In the genomic region with DNA sequence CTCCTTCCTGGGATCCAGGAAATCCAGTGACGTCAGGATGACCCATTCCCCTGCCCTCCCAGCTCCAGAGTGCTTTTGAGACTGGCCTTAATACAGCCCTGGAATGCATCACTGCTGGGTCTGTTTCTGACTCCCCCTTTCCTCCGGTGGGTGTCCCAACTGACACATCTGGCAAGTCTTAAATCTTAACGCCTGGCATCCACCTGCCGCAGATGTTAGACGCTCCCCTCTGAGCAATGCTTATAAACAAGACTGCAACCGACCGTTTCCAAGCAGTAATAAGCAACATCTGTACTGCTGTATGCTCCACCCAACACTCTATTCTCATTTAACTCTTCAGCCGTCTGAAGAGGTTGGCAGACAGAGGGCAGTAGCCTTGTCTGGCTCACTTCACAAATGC, we compare ENCODE assay signal across 24 mouse cellular contexts.
A peak's percentile ranks its signal among the peaks of the same experiment; 100 is the strongest.
DNase-seq lines count a peak whose midpoint lies in the region; ATAC-seq and TF ChIP-seq lines count a peak whose summit lies in the region.
"Had no signal": no experiment of that assay in that cellular context is flagged by ENCODE, and none has a peak within 500 bp of the region (broad histone marks: within the 10 kb centered on the region; RNA-seq: fewer than 3 reads in every experiment).

No protein-coding gene starts in this region.

- H3K4me3 ChIP-seq in midbrain, postnatal 0 days (ENCODE audit: low read depth, low read length) = no peak overlapping the region
- no peak overlapping the region for H3K4me3 ChIP-seq in midbrain, embryonic 15.5 days
- no peak overlapping the region for H3K4me3 ChIP-seq in embryonic facial prominence, embryonic 10.5 days
- H3K4me3 ChIP-seq in midbrain, embryonic 14.5 days (replicated peaks; ENCODE audit: low read depth, low read length) = no peak overlapping the region
- H3K4me3 ChIP-seq: forebrain, embryonic 12.5 days; midbrain, embryonic 10.5 days; neural tube, embryonic 13.5 days had no signal

- 0 out of 2 replicates have a peak, but pooled peaks cover 3% of the 10 kb centered on the region for H3K27me3 ChIP-seq in midbrain, postnatal 0 days (ENCODE audit: insufficient read depth, low read length)
- 0 out of 2 replicates have a peak, but pooled peaks cover 3% of the 10 kb centered on the region for H3K27me3 ChIP-seq in midbrain, embryonic 15.5 days (replicated peaks)
- peaks cover 79% of the 10 kb centered on the region for H3K27me3 ChIP-seq in embryonic facial prominence, embryonic 10.5 days (replicated peaks; ENCODE audit: low read depth, poor library complexity, severe bottlenecking)
- H3K27me3 ChIP-seq in midbrain, embryonic 14.5 days (ENCODE audit: control insufficient read depth, insufficient read depth, low read length) = peaks cover 7% of the 10 kb centered on the region; the same call in 1 of the 2 replicates

- peak; percentile 38 for TF ChIP-seq CTCF in midbrain, postnatal 0 days (IDR thresholded peaks at IDR 0.05)

- WGBS in midbrain, postnatal 0 days = 63% methylated on average over 8 of the region's 8 CpGs
- 70% methylated on average over 8 of the region's 8 CpGs for WGBS in midbrain, embryonic 15.5 days
- 34% methylated on average over 8 of the region's 8 CpGs for WGBS in embryonic facial prominence, embryonic 10.5 days
- 79% methylated on average over 8 of the region's 8 CpGs for WGBS in midbrain, embryonic 14.5 days

- no peaks in the 10 kb centered on the region for H3K9me3 ChIP-seq in midbrain, postnatal 0 days (ENCODE audit: low read length)
- no peaks in the 10 kb centered on the region for H3K9me3 ChIP-seq in midbrain, embryonic 15.5 days
- no peaks in the 10 kb centered on the region for H3K9me3 ChIP-seq in embryonic facial prominence, embryonic 10.5 days
- peaks cover 4% of the 10 kb centered on the region; the same call in 1 of the 2 replicates for H3K9me3 ChIP-seq in midbrain, embryonic 14.5 days (ENCODE audit: control insufficient read depth, low read length)
- H3K9me3 ChIP-seq: forebrain, embryonic 12.5 days; midbrain, embryonic 10.5 days had no signal

- H3K36me3 ChIP-seq in midbrain, postnatal 0 days (ENCODE audit: insufficient read depth, low read length) = no peaks in the 10 kb centered on the region
- H3K36me3 ChIP-seq in midbrain, embryonic 15.5 days (replicated peaks) = no peaks in the 10 kb centered on the region
- H3K36me3 ChIP-seq in embryonic facial prominence, embryonic 10.5 days (replicated peaks) = no peaks in the 10 kb centered on the region
- no peaks in the 10 kb centered on the region for H3K36me3 ChIP-seq in midbrain, embryonic 14.5 days (ENCODE audit: control insufficient read depth, insufficient read depth, low read length)
- H3K36me3 ChIP-seq: forebrain, embryonic 12.5 days; midbrain, embryonic 10.5 days; neural tube, embryonic 13.5 days had no signal

- DNase-seq in midbrain, postnatal 0 days (ENCODE audit: low spot score) = no peak
- DNase-seq in embryonic facial prominence, embryonic 10.5 days (ENCODE audit: low spot score) = peak; percentile 60
- DNase-seq in forelimb bud, embryonic 11.5 days (ENCODE audit: low read depth, low spot score) = peak; percentile 89
- DNase-seq in mesoderm, embryonic 11.5 days (ENCODE audit: low read depth, low spot score) = peak; percentile 63
- DNase-seq in right cerebral cortex, postnatal 10 days (ENCODE audit: low spot score in 2 of 2) = no peak
- no peak for DNase-seq in adrenal gland, postnatal 4 days (ENCODE audit: low spot score in 2 of 2)
- no peak for DNase-seq in midbrain, embryonic 14.5 days
- DNase-seq: adrenal gland, postnatal 10 days; cerebellum, adult 11 months; cerebellum, postnatal 14 days; kidney, adult 11 months; layer of hippocampus, postnatal 36 days; lung, adult 18-20 months; right cerebral cortex, postnatal 14 days; spleen, adult 18-20 months had no signal

- H3K27ac ChIP-seq in midbrain, postnatal 0 days (ENCODE audit: low read depth, low read length) = no peak overlapping the region
- no peak overlapping the region for H3K27ac ChIP-seq in midbrain, embryonic 15.5 days
- no peak overlapping the region for H3K27ac ChIP-seq in embryonic facial prominence, embryonic 10.5 days (replicated peaks)
- H3K27ac ChIP-seq in midbrain, embryonic 14.5 days (replicated peaks; ENCODE audit: low read depth, low read length) = no peak overlapping the region
- H3K27ac ChIP-seq: forebrain, embryonic 12.5 days; hindbrain, embryonic 14.5 days; midbrain, embryonic 10.5 days; neural tube, embryonic 13.5 days had no signal

- no peak overlapping the region for H3K9ac ChIP-seq in midbrain, postnatal 0 days (replicated peaks; ENCODE audit: low read length, poor library complexity, severe bottlenecking)
- no peak overlapping the region for H3K9ac ChIP-seq in midbrain, embryonic 15.5 days
- no peak overlapping the region for H3K9ac ChIP-seq in midbrain, embryonic 14.5 days (replicated peaks; ENCODE audit: low read length)
- H3K9ac ChIP-seq: forebrain, embryonic 12.5 days; hindbrain, embryonic 14.5 days; neural tube, embryonic 13.5 days had no signal

- ATAC-seq in midbrain, postnatal 0 days (ENCODE audit: low FRiP score) = no peak
- no peak for ATAC-seq in midbrain, embryonic 15.5 days (replicated peaks)
- no peak for ATAC-seq in midbrain, embryonic 14.5 days (ENCODE audit: low FRiP score, low TSS enrichment)
- ATAC-seq: activated CD4-positive, CD25-positive, alpha-beta regulatory T cell, adult 4 months; CD4-positive, CD25-positive, alpha-beta regulatory T cell, adult 4 months had no signal

- H3K4me2 ChIP-seq in midbrain, postnatal 0 days (ENCODE audit: low read depth, low read length, poor library complexity, severe bottlenecking) = no peak overlapping the region
- no peak overlapping the region for H3K4me2 ChIP-seq in midbrain, embryonic 15.5 days
- H3K4me2 ChIP-seq in midbrain, embryonic 14.5 days (ENCODE audit: low read length) = no peak overlapping the region
- H3K4me2 ChIP-seq: forebrain, embryonic 12.5 days; heart, embryonic 11.5 days; hindbrain, embryonic 14.5 days; liver, embryonic 11.5 days; neural tube, embryonic 13.5 days had no signal

- 0 out of 2 replicates have a peak, but pooled peaks cover 6% of the 10 kb centered on the region for H3K4me1 ChIP-seq in midbrain, postnatal 0 days (ENCODE audit: insufficient read depth, low read length)
- peaks cover 19% of the 10 kb centered on the region for H3K4me1 ChIP-seq in midbrain, embryonic 15.5 days
- H3K4me1 ChIP-seq in embryonic facial prominence, embryonic 10.5 days = peaks cover 45% of the 10 kb centered on the region
- peaks cover 9% of the 10 kb centered on the region for H3K4me1 ChIP-seq in midbrain, embryonic 14.5 days (ENCODE audit: control insufficient read depth, insufficient read depth, low read length)

Comparison
In these comparisons a context has a peak if more than half of its experiments do, and no peak if none do; other contexts are left out.
1. DNase-seq: peak in embryonic facial prominence, embryonic 10.5 days (single experiment), forelimb bud, embryonic 11.5 days (single experiment) and mesoderm, embryonic 11.5 days (single experiment); none in midbrain, postnatal 0 days (single experiment), right cerebral cortex, postnatal 10 days (0 of 2), adrenal gland, postnatal 4 days (0 of 2) and midbrain, embryonic 14.5 days (single experiment).